Mouse (Mus musculus): Measurements from ENCODE around the gene Ptgdr2. TPM values are rescaled to one million over a fixed set of nuclear protein-coding genes. Genes with fewer than 3 reads are reported as not detected.

Gene Ptgdr2
- polyA plus RNA-seq, 1 experiment from 2014 or later = 0.27 TPM

DNA sequence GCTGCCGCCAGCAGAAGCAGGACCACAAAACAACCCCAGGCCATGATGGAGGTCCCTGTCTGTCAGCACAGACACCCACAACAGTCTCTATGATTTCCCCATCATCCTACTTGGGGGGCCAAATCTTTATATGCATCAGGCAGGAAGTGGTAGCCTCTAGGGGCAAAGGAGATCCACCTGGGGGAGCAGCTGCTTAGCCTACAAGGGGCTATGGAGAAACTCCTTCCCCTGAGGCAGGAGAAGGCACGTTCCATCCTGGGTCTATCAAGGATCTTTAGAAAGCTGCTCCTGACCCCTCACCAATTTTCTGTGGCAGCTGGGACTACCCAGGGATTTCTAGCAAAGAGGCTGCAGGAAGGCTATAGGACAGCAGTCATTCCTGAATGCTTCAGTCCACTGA, 16.4 kb upstream of the Ptgdr2 start, which contains the start of gene Zp1:
Gene Zp1 (minus strand): TSS at position 101 of the 400 bp plus-strand sequence.
- H3K9me3 ChIP-seq (replicated peaks; ENCODE audit: control insufficient read depth, low read length) = no peaks in the 10 kb centered on the region
- ATAC-seq (replicated peaks; ENCODE audit: insufficient number of reproducible peaks, low FRiP score, low TSS enrichment) = no peak
- WGBS (ENCODE audit: insufficient replicate concordance) = 66% methylated on average over 2 of the region's 2 CpGs
- H3K27ac ChIP-seq (ENCODE audit: low read depth, low read length) = no peak within 1 kb of the TSS
- H3K9ac ChIP-seq (ENCODE audit: low read depth, low read length) = no peak within 1 kb of the TSS
- H3K4me2 ChIP-seq = no peak within 1 kb of the TSS
- peaks cover 3% of the 10 kb centered on the region; the same call in 1 of the 2 replicates for H3K4me1 ChIP-seq (ENCODE audit: control insufficient read depth, insufficient read depth, low read length)
- no peaks in the 10 kb centered on the region for H3K36me3 ChIP-seq (ENCODE audit: control insufficient read depth, insufficient read depth, low read length)
- 0 out of 2 replicates have a peak, but pooled peaks cover 2% of the 10 kb centered on the region for H3K27me3 ChIP-seq (ENCODE audit: control insufficient read depth, insufficient read depth, low read length)
- H3K4me3 ChIP-seq (ENCODE audit: low read depth, low read length) = no peak within 1 kb of the TSS

DNA sequence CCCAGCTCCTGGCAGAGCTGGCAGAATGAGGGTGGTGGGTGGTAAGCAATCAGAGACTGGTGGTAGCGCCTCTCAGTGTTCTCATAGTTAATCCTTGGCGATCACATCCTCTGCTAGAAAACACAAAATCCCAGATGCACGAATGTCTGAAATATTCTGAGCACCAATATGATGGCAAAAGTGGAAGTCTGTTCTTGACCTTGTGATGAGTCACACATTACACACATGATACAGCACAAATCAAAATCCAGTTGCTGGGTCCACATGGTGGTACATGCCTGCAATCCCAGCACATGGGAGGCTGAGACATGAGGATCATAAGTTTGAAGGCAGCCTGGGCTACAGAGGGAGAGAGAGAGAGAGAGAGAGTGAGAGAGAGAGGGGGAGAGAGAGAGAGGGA, 15.9 kb upstream of the Ptgdr2 start:
- no peaks in the 10 kb centered on the region for H3K36me3 ChIP-seq (ENCODE audit: control insufficient read depth, insufficient read depth, low read length)
- WGBS (ENCODE audit: insufficient replicate concordance) = 66% methylated on average over 3 of the region's 3 CpGs

DNA sequence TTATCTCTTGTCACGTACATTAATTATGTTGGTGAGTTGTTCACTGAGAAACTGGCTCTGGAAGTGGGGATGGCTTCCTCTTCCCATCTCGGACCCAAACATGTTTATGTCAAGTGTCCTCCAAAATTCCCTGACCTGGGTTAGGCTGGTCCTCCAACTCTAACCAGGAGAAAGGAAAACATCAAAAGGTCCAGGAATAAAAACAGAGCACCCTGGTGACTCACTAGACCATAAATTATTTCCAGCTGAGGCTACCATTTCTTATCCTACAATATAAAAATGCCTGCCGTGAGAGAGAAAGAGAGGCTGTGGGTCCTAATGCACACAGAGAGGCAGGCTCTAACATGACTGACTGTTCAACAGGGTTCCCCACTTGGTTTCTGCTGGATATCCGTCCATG, 12.7 kb upstream of the Ptgdr2 start:
- 50% methylated on average over 4 of the region's 4 CpGs for WGBS (ENCODE audit: insufficient replicate concordance)
- H3K27me3 ChIP-seq (ENCODE audit: control insufficient read depth, insufficient read depth, low read length) = 0 out of 2 replicates have a peak, but pooled peaks cover 2% of the 10 kb centered on the region

More for the DNA sequence above, 15.9 kb upstream of the Ptgdr2 start:
- no peak overlapping the region for H3K9ac ChIP-seq (ENCODE audit: low read depth, low read length)
- H3K4me1 ChIP-seq (ENCODE audit: control insufficient read depth, insufficient read depth, low read length) = peaks cover 3% of the 10 kb centered on the region; the same call in 1 of the 2 replicates
- ATAC-seq (replicated peaks; ENCODE audit: insufficient number of reproducible peaks, low FRiP score, low TSS enrichment) = no peak
- 0 out of 2 replicates have a peak, but pooled peaks cover 2% of the 10 kb centered on the region for H3K27me3 ChIP-seq (ENCODE audit: control insufficient read depth, insufficient read depth, low read length)
- H3K4me3 ChIP-seq (ENCODE audit: low read depth, low read length) = no peak overlapping the region
- no peak overlapping the region for H3K4me2 ChIP-seq
- no peak overlapping the region for H3K27ac ChIP-seq (ENCODE audit: low read depth, low read length)
- H3K9me3 ChIP-seq (replicated peaks; ENCODE audit: control insufficient read depth, low read length) = no peaks in the 10 kb centered on the region

DNA sequence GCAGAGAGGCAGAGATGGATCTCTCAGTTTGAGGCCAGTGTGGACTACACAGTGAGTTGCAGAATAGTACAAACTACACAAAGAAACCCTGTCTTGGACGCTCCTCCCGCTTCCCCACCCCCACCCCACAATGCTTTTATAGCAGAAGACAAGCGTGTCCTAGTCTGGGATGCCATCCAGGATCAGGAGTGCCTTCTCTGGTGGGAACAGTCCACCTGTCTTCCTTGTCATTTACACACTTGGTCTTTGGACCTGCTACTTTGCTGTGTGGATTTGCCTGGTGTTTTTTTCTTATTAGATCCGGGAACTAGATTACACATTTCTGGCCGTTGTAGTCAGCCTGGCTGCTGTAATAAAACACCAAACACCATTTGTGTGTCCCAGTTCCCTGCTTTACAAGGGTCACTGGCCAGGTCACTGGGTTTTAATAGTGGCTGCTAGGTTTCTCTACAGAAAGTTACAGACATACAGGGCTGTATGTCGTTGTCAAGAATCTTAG, 10.8 kb upstream of the Ptgdr2 start:
- Histone ChIP-seq H3K4me2 (no peak overlapping the region), H3K27me3 (ENCODE audit: control insufficient read depth, insufficient read depth, low read length) (no peaks in the 10 kb centered on the region), H3K27ac (ENCODE audit: low read depth, low read length) (0 out of 2 replicates have a peak overlapping the region, but pooled peaks have one; percentile 29), H3K4me1 (ENCODE audit: control insufficient read depth, insufficient read depth, low read length) (no peaks in the 10 kb centered on the region), H3K36me3 (ENCODE audit: control insufficient read depth, insufficient read depth, low read length) (no peaks in the 10 kb centered on the region), H3K9ac (ENCODE audit: low read depth, low read length) (no peak overlapping the region), H3K4me3 (ENCODE audit: low read depth, low read length) (no peak overlapping the region), H3K9me3 (replicated peaks; ENCODE audit: control insufficient read depth, low read length) (no peaks in the 10 kb centered on the region)
- no peak for ATAC-seq (replicated peaks; ENCODE audit: insufficient number of reproducible peaks, low FRiP score, low TSS enrichment)
- 62% methylated on average over 6 of the region's 6 CpGs for WGBS (ENCODE audit: insufficient replicate concordance)

More for the DNA sequence above, 12.7 kb upstream of the Ptgdr2 start:
- H3K4me2 ChIP-seq = no peak overlapping the region
- no peaks in the 10 kb centered on the region for H3K36me3 ChIP-seq (ENCODE audit: control insufficient read depth, insufficient read depth, low read length)
- no peak for ATAC-seq (replicated peaks; ENCODE audit: insufficient number of reproducible peaks, low FRiP score, low TSS enrichment)
- H3K9me3 ChIP-seq (replicated peaks; ENCODE audit: control insufficient read depth, low read length) = no peaks in the 10 kb centered on the region
- no peak overlapping the region for H3K4me3 ChIP-seq (ENCODE audit: low read depth, low read length)
- no peak overlapping the region for H3K9ac ChIP-seq (ENCODE audit: low read depth, low read length)
- no peak overlapping the region for H3K27ac ChIP-seq (ENCODE audit: low read depth, low read length)
- no peaks in the 10 kb centered on the region for H3K4me1 ChIP-seq (ENCODE audit: control insufficient read depth, insufficient read depth, low read length)

DNA sequence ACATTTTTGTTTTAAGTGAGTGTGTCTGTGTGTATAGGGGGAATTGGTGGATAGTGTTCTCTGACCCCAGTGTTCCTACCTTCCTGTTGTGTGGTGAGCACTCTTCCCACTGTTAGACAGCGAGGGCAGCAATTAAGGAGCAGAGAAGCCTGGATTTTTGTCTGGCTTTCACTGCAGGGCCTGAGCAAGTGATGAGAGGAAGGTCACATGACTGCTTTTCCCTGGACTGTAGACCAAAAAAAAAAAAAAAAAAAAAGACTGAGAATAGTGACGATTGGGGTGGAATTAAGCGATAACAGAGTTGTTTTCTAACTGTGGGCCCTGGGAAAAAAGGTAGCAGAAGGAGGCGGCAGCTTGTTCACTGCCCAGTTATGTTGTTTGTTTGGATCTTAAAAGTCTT, 10.3 kb upstream of the Ptgdr2 start:
- Histone ChIP-seq H3K9ac (ENCODE audit: low read depth, low read length) (no peak overlapping the region), H3K4me1 (ENCODE audit: control insufficient read depth, insufficient read depth, low read length) (no peaks in the 10 kb centered on the region), H3K27ac (ENCODE audit: low read depth, low read length) (0 out of 2 replicates have a peak overlapping the region, but pooled peaks have one; percentile 29), H3K4me3 (ENCODE audit: low read depth, low read length) (no peak overlapping the region), H3K9me3 (replicated peaks; ENCODE audit: control insufficient read depth, low read length) (no peaks in the 10 kb centered on the region), H3K27me3 (ENCODE audit: control insufficient read depth, insufficient read depth, low read length) (no peaks in the 10 kb centered on the region), H3K36me3 (ENCODE audit: control insufficient read depth, insufficient read depth, low read length) (no peaks in the 10 kb centered on the region), H3K4me2 (no peak overlapping the region)
- WGBS (ENCODE audit: insufficient replicate concordance) = 46% methylated on average over 4 of the region's 4 CpGs
- no peak for ATAC-seq (replicated peaks; ENCODE audit: insufficient number of reproducible peaks, low FRiP score, low TSS enrichment)

DNA sequence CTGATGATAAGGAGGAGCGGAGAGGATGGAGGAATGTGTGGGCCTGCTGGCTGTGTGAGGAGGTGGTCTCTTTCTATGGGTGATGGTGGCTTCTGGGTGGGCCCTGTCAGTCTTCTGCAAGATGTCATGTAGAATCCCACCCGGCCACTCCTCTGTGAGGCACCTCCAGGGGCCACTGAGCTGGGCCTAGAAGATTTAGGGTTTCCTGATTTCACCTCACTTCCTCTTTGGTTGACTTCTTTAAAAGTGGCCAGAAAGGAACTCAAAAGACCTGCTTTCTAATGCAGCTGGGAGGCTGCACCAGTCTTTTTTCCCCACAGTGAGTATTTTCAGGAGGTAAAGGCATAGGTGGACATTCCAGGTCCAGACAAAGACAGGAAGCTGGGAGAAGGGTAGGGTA, 6.3 kb upstream of the Ptgdr2 start:
- H3K4me2 ChIP-seq = no peak overlapping the region
- ATAC-seq (replicated peaks; ENCODE audit: insufficient number of reproducible peaks, low FRiP score, low TSS enrichment) = no peak
- WGBS (ENCODE audit: insufficient replicate concordance) = 53% methylated on average over 2 of the region's 2 CpGs
- no peaks in the 10 kb centered on the region for H3K4me1 ChIP-seq (ENCODE audit: control insufficient read depth, insufficient read depth, low read length)
- H3K27ac ChIP-seq (ENCODE audit: low read depth, low read length) = no peak overlapping the region
- no peaks in the 10 kb centered on the region for H3K27me3 ChIP-seq (ENCODE audit: control insufficient read depth, insufficient read depth, low read length)
- H3K36me3 ChIP-seq (ENCODE audit: control insufficient read depth, insufficient read depth, low read length) = no peaks in the 10 kb centered on the region
- H3K4me3 ChIP-seq (ENCODE audit: low read depth, low read length) = no peak overlapping the region
- H3K9me3 ChIP-seq (replicated peaks; ENCODE audit: control insufficient read depth, low read length) = no peaks in the 10 kb centered on the region
- no peak overlapping the region for H3K9ac ChIP-seq (ENCODE audit: low read depth, low read length)

DNA sequence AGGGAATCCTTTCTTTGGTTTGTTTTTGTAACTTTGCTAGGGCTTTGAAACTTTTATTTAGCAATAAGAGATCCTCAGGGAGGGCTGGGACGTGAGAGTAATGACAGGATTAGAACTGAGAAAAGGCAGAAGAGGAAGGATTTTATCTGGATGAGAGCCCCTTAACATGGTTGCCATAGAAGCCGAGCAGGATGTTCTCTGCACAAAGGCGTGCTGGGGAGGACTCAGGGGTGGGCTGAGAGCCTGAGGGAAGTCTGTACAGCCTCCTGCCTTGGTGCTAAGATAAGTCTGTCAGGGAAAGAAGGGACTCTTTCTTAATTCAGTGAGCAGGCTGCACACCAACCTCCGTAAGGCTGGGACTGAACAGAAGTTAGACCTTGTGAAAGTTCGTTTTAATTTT, 1.9 kb upstream of the Ptgdr2 start:
- no peak for ATAC-seq (replicated peaks; ENCODE audit: insufficient number of reproducible peaks, low FRiP score, low TSS enrichment)
- 23% methylated on average over 5 of the region's 5 CpGs for WGBS (ENCODE audit: insufficient replicate concordance)
- Histone ChIP-seq H3K9me3 (replicated peaks; ENCODE audit: control insufficient read depth, low read length) (no peaks in the 10 kb centered on the region), H3K36me3 (ENCODE audit: control insufficient read depth, insufficient read depth, low read length) (no peaks in the 10 kb centered on the region), H3K4me2 (no peak overlapping the region), H3K27me3 (ENCODE audit: control insufficient read depth, insufficient read depth, low read length) (no peaks in the 10 kb centered on the region), H3K4me1 (ENCODE audit: control insufficient read depth, insufficient read depth, low read length) (peaks cover 5% of the 10 kb centered on the region; the same call in 1 of the 2 replicates), H3K4me3 (ENCODE audit: low read depth, low read length) (no peak overlapping the region), H3K27ac (ENCODE audit: low read depth, low read length) (peak overlapping the region; percentile 62; the same call in 1 of the 2 replicates), H3K9ac (ENCODE audit: low read depth, low read length) (no peak overlapping the region)

DNA sequence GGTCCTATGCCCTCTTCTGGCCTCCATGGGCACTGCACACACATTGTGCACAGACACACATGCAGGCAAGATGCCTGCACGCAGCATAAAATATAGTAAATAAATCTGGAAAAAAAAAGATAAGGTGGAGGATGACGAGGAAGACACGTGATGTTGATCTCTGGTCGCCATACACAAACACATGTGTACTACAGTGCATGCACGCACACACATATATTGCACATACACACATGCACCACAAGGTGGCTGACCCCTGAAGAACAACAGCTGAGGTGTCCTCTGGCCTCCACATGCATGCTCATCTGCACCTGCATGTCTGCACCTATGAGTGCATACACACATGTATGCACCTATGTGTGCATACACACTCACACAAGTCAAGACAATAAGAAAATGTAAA, 883 bp upstream of the Ptgdr2 start:
- Histone ChIP-seq H3K4me3 (ENCODE audit: low read depth, low read length) (no peak overlapping the region), H3K4me2 (no peak overlapping the region), H3K27me3 (ENCODE audit: control insufficient read depth, insufficient read depth, low read length) (no peaks in the 10 kb centered on the region), H3K27ac (ENCODE audit: low read depth, low read length) (no peak overlapping the region), H3K36me3 (ENCODE audit: control insufficient read depth, insufficient read depth, low read length) (no peaks in the 10 kb centered on the region), H3K4me1 (ENCODE audit: control insufficient read depth, insufficient read depth, low read length) (peaks cover 15% of the 10 kb centered on the region; the same call in 1 of the 2 replicates), H3K9ac (ENCODE audit: low read depth, low read length) (no peak overlapping the region), H3K9me3 (replicated peaks; ENCODE audit: control insufficient read depth, low read length) (no peaks in the 10 kb centered on the region)
- WGBS (ENCODE audit: insufficient replicate concordance) = 88% methylated on average over 5 of the region's 5 CpGs
- no peak for ATAC-seq (replicated peaks; ENCODE audit: insufficient number of reproducible peaks, low FRiP score, low TSS enrichment)

DNA sequence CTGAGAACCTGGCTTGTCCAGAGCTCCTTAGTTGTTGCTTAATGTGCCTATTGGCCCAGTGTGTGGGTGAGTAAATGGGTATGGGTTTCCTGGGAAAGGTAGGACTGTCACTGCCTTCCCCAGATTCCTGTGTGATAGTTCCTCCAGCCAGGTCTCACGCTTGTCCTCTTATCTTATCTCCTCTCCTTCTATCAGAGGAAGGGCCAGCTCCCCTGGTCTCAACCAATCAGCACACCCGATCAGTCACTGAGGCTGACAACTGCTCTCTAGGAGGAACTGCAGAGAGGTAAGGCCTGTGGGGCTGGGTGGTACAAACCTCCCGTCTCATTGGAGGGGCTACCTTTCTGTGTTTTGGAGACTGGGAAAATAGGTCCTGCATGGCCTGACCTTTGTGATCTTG, 1.8 kb downstream of the Ptgdr2 start:
- 14% methylated on average over 3 of the region's 3 CpGs for WGBS (ENCODE audit: insufficient replicate concordance)
- no peak for ATAC-seq (replicated peaks; ENCODE audit: insufficient number of reproducible peaks, low FRiP score, low TSS enrichment)
- Histone ChIP-seq H3K36me3 (ENCODE audit: control insufficient read depth, insufficient read depth, low read length) (peaks cover 10% of the 10 kb centered on the region; the same call in 1 of the 2 replicates), H3K4me1 (ENCODE audit: control insufficient read depth, insufficient read depth, low read length) (peaks cover 15% of the 10 kb centered on the region; the same call in 1 of the 2 replicates), H3K9me3 (replicated peaks; ENCODE audit: control insufficient read depth, low read length) (no peaks in the 10 kb centered on the region), H3K4me3 (ENCODE audit: low read depth, low read length) (no peak overlapping the region), H3K27me3 (ENCODE audit: control insufficient read depth, insufficient read depth, low read length) (no peaks in the 10 kb centered on the region), H3K27ac (ENCODE audit: low read depth, low read length) (no peak overlapping the region), H3K4me2 (no peak overlapping the region), H3K9ac (ENCODE audit: low read depth, low read length) (no peak overlapping the region)
